26 mouse cellular contexts compared by ENCODE assay signal in the genomic region with DNA sequence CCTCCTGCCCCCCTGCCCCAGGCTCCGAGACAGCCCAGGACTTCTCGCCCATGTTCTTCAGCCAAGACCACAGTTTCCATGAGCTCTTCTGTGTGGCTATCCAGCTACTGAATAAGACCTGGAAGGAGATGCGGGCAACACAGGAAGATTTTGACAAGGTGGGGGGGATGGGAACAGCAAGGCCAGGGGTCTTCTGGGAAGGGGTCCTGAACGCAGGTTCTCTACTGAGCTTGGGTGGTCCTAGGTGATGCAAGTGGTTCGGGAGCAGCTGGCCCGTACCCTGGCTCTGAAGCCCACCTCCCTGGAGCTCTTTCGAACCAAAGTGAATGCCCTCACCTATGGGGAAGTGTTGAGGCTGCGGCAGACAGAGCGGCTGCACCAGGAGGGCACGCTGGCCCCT.
"Had no signal": no experiment of that assay in that cellular context is flagged by ENCODE, and none has a peak within 500 bp of the region (broad histone marks: within the 10 kb centered on the region; RNA-seq: fewer than 3 reads in every experiment).

No protein-coding gene starts in this region.

- H3K4me2 ChIP-seq: heart, embryonic 11.5 days; heart, embryonic 13.5 days; heart, embryonic 15.5 days; hindbrain, embryonic 13.5 days; hindbrain, embryonic 15.5 days; kidney, embryonic 15.5 days; limb, embryonic 13.5 days; limb, embryonic 15.5 days; liver, embryonic 12.5 days had no signal

- H3K27ac ChIP-seq: heart, embryonic 13.5 days; heart, embryonic 15.5 days; hindbrain, embryonic 13.5 days; hindbrain, embryonic 15.5 days; hindbrain, postnatal 0 days; kidney, embryonic 15.5 days; kidney, postnatal 0 days; limb, embryonic 13.5 days; limb, embryonic 15.5 days; liver, embryonic 12.5 days; liver, embryonic 14.5 days had no signal

- H3K27me3 ChIP-seq: heart, embryonic 13.5 days; heart, embryonic 15.5 days; hindbrain, embryonic 13.5 days; hindbrain, embryonic 15.5 days; kidney, embryonic 15.5 days; limb, embryonic 13.5 days; limb, embryonic 15.5 days; liver, embryonic 12.5 days had no signal

- ATAC-seq: hindbrain, postnatal 0 days; intestine, embryonic 16.5 days; liver, embryonic 12.5 days had no signal

- H3K4me3 ChIP-seq: heart, embryonic 13.5 days; heart, embryonic 15.5 days; hindbrain, embryonic 13.5 days; hindbrain, embryonic 15.5 days; kidney, embryonic 15.5 days; limb, embryonic 13.5 days; limb, embryonic 15.5 days; liver, embryonic 12.5 days had no signal

- DNase-seq: gastrocnemius, postnatal 14 days; gastrocnemius, postnatal 36 days; heart, adult 18-20 months; heart, postnatal 14 days; heart, postnatal 36 days; kidney, adult 11 months; kidney, adult 2 months; kidney, adult 9 months; kidney, postnatal 14 days; kidney, postnatal 36 days; layer of hippocampus, adult 9-11 months; layer of hippocampus, postnatal 36 days; left cerebral cortex, postnatal 4 days had no signal

- H3K9ac ChIP-seq: heart, embryonic 13.5 days; heart, embryonic 15.5 days; hindbrain, embryonic 13.5 days; hindbrain, embryonic 15.5 days; kidney, embryonic 15.5 days; limb, embryonic 13.5 days; limb, embryonic 15.5 days; liver, embryonic 12.5 days; liver, embryonic 14.5 days had no signal

- H3K9me3 ChIP-seq: heart, embryonic 13.5 days; heart, embryonic 15.5 days; hindbrain, embryonic 13.5 days; hindbrain, embryonic 15.5 days; kidney, embryonic 15.5 days; limb, embryonic 13.5 days; limb, embryonic 15.5 days; liver, embryonic 12.5 days had no signal
